Mouse (Mus musculus) right cerebral cortex, postnatal 25 days (tissue): ENCODE data around the gene BC030870.
A peak's percentile ranks its signal among the peaks of the same experiment; 100 is the strongest.

Experiments used
- DNase-seq: peaks from one replicate; pipeline ENCODE4 v3.0.0; 2022

Gene BC030870

DNA sequence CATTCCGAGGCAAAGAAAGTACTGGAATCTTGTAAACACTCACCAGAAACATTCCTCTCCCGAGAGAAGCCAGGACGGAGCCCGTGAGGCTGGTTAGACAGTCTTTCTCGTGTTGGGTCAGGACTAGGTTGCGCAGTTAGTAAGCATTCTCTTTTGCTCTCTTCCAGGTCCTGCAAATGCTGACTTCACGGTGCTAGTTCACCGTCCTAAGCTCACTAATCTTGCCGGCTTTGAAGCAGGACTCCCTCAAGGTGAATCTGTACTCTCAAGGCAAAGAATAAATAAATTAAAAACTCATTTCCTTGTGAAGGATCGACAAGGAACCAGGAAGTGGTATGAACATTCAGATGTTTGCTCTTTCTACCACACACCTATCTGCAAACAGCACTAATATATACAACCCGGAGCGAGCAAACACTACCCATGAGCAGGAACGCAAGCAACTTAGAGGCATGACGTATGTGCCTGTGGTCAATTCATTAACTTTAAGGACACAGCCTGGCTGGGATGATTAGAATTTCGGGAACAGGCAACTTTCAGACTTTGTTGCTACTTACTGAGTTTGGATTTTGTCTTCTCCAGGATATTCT lies at the start of gene BC030870:
Gene BC030870, minus strand, starts transcription at position 365 of the 590 bp plus-strand sequence.
- no peak for DNase-seq

GRCm38 (mm10) chr8:65174746-65175476 lies 45.5 kb upstream of the BC030870 start:
- DNase-seq, result no peak

GRCm38 (mm10) chr8:65169184-65169583 lies 39.8 kb upstream of the BC030870 start:
- DNase-seq, result no peak

GRCm38 (mm10) chr8:65160676-65161075 lies 31.3 kb upstream of the BC030870 start:
- peak; percentile 39 for DNase-seq

DNA sequence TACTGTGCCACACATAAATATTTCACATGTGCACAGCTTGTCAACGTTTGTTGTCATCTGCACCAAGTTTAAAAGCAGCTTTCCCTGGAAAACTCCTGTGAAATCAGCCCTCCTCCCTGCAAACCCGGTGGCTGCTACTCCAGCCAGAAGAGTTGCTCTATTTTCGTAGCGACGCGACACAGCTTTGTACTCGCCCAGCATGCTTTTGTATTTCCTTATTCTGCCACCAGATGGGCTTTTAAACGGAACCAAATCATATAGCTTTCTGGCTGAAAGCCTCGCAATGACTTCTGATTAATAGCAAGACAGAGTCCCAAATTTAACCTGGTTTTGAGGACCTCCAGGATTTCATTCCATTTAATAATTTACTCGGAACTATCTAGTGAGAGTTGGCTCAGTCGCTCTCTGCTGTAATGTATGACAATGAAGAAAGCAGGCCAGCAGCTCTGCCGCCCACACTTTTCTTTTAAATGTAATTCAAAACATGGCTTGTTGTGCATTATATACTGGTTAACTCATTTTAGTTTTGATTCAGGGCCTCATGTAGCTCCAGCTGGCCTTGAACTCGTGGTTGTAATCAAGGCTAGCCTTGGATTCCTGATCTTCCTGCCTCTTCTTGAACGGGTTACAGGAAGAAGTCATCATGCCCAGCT lies 29.9 kb upstream of the BC030870 start:
- peak; percentile 46 for DNase-seq

GRCm38 (mm10) chr8:65157901-65158300 lies 28.5 kb upstream of the BC030870 start:
- DNase-seq, result no peak

DNA sequence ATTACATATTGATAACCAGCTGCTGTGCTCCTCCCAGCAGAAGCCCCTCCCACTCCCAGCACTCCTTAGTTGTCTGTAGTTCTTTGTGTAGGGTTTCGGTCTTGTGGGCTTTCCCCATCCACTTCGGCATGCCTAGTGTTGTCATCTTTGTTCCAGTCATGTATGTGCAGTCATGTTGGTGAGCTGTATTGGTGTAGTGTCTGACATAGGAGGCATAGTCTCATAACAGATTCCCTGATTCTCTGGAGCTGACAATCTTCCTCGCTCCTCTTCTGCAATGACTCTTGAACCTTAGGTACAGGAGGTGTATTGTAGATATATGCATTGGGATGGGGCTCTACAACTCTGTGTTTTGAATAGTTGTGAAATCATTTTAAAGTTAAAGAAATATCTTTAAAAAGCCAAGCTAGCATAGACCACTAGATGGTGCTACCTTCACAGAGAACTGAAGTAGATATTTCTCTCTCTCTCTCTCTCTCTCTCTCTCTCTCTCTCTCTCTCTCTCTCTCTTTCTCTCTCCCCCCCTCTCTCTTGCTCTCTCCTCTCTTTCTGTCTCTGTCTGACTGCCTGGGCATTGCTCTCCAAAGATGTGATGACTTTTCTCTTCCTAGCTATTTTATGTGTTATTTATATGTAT lies 9.6 kb upstream of the BC030870 start:
- no peak for DNase-seq

DNA sequence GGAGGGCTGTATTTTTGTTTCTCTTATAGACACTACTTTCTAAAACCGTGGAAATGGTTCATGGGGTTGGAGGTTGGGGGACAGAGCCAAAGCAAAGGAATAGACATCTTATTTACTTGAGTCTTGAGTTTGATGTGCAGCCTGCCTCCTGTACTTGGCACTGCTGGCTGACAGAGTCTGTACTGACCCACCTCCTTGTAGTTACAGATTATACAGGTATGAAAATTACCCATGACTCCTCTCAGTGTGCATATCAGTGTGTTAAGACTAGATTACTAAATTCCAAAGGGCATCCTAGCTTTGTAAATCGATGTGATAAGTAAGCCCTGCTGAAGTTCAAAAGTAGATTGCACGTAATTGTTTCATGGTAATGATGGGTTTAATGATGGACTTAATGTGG lies 2.9 kb downstream of the BC030870 start:
- no peak for DNase-seq

GRCm38 (mm10) chr8:65126014-65126413 lies 3.3 kb downstream of the BC030870 start:
- no peak for DNase-seq

DNA sequence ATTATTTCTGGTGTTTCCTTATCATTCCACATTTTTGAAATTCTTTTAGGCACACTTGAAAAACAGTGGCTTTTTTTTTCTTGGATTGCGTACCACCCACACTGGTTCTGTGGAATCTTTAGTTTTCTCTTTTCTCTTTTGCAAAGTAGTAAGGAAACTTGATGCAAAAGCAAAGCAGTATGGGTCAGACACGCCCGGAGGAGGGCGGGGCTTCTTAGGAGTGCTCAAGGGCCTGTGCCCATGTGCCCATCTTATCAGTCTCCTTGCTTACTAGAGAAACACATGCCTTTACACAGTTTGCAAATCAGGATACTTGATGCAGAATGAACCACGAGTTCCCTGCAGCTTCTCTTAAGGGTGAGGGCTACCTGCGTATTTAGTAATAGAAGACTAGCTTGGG lies 17.3 kb downstream of the BC030870 start:
- DNase-seq, result no peak

GRCm38 (mm10) chr8:65110285-65110691 lies 19.1 kb downstream of the BC030870 start:
- DNase-seq, result peak; percentile 58

DNA sequence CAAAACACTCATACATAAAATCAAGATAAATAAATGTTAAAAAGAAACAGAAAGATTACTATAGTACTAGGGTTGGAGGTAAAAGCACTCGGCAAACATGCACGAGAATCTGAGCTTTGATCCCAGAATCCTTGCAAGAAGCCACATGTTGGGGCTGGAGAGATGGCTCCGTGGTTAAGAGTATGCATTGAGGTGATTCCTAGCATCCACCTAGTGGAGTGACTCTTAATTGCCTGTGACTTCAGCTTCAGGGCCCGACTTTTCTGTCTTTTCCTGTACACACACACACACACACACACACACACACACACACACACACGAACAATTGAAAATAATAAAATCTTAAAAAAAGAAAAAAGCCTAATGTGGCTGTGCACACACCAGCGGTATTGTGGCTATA lies 20.4 kb downstream of the BC030870 start:
- DNase-seq, result no peak

GRCm38 (mm10) chr8:65107936-65108718 lies 21.2 kb downstream of the BC030870 start:
- no peak for DNase-seq

GRCm38 (mm10) chr8:65104041-65104440 lies 25.3 kb downstream of the BC030870 start:
- no peak for DNase-seq

DNA sequence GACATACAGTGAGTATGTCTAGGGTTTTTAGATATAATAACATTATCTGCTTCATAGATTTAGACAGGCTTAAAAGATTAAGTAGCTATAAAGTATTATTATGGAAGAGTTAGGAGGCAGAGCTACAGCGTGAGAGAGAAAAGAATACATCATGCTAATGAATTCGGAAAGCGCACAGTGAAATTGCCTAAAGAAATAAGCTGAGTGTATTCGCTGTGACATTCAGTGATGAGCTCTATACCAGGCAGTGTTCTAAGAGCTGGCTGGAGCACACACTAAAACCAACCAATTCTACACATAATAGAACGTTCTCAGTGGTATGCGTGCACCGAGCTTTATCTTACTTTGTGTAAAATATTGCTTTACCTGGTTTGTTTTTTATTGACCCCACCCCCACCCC lies 25.7 kb downstream of the BC030870 start:
- DNase-seq, result no peak

- DNase-seq, result no peak
Measured at GRCm38 (mm10) chr8:65099735-65100134, 29.6 kb downstream of the BC030870 start.

DNA sequence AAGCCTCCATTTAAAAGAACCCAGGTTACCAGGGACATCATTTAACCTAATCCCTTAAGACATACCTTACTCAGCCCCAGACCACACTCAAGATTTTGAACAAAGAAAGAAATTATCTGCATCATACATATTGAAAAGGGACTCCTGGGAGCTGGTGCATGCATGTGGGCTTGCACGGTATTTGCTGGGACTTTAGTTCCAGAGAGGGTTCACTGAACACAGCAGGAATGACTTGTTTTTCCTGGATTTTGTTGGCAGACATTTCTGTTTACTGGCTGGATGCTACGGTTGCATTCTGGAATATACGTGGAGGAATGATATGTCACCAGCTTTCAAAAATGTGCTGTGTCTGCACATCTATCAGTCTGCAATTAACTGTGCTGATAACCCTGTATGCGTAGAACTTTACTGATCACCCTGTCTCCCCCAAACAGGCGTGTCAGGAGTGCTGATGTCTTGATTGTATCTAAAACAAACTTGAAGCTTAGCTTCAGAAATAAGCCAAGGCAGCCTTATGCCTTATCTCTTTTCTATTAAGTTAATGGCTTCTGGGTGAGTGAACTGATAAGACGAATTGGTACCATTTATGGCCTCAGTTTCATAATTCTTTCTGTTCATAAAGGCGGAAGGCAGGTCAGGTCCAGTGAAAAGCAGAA lies 31.5 kb downstream of the BC030870 start:
- DNase-seq, result no peak

GRCm38 (mm10) chr8:65089781-65090180 lies 39.6 kb downstream of the BC030870 start:
- no peak for DNase-seq

- no peak for DNase-seq
Measured at GRCm38 (mm10) chr8:65088120-65088519, 41.2 kb downstream of the BC030870 start.

GRCm38 (mm10) chr8:65087711-65088110 lies 41.7 kb downstream of the BC030870 start:
- DNase-seq, result no peak

DNA sequence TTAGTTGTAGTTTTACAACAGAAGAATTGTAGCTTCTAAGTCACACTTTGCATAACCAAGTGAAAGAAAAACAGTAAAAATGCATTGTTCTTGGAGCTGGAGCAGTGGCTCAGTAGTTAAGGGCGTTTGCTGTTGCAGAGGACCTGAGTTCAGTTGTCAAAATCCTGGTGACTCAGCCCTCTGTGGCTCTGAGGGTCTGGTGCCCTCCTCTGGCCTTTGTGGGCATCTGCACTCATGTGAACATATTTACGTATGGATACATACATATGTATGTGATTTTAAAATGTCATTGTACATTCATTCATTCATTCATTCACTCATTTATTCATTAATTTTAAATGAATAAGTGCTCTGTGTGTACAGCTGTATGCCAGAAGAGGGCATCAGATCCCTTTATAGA lies 43.7 kb downstream of the BC030870 start:
- no peak for DNase-seq

GRCm38 (mm10) chr8:65080731-65081130 lies 48.6 kb downstream of the BC030870 start:
- no peak for DNase-seq
